Mouse (Mus musculus) heart, embryonic 16.5 days (tissue): ENCODE results near the gene Nudt9. TPM values are rescaled to one million over a fixed set of nuclear protein-coding genes. Genes with fewer than 3 reads are reported as not detected.
"Not testable (repeated sequence)": the region's sequence is repeated elsewhere in the genome, so short reads cannot be mapped to it uniquely, and the experiment has no call there.

ENCODE experiments used
- ATAC-seq: fragments of 200-750 bp; cut with Nextera tagmentation; replicated peaks from 2 replicates; pipeline ENCODE4 v1.8.0; 2017; ENCODE audit warnings: moderate number of reproducible peaks; ENCODE audit not compliant: insufficient read depth, low FRiP score; ENCODE audit errors: extremely low read depth
- H3K27ac ChIP-seq: fragments of 300-500 bp; sonication (generic); 2 replicates; pipeline ENCODE4 v1.5.1; 2014; ENCODE audit warnings: mild to moderate bottlenecking, low read length, control low read depth, moderate library complexity
- H3K27me3 ChIP-seq: fragments of 300-500 bp; sonication (generic); 2 replicates; pipeline ENCODE4 v1.6.1; 2014; ENCODE audit warnings: low read length, mixed read lengths; ENCODE audit not compliant: control insufficient read depth, insufficient read depth
- H3K36me3 ChIP-seq: fragments of 300-500 bp; sonication (generic); 2 replicates; pipeline ENCODE4 v1.6.1; 2014; ENCODE audit not compliant: control insufficient read depth, insufficient read depth
- H3K4me1 ChIP-seq: fragments of 300-500 bp; sonication (generic); 2 replicates; pipeline ENCODE4 v1.6.1; 2014; ENCODE audit warnings: low read length, mixed read lengths; ENCODE audit not compliant: control insufficient read depth, insufficient read depth
- H3K4me2 ChIP-seq: fragments of 300-500 bp; sonication (generic); 2 replicates; pipeline ENCODE4 v1.6.1; 2014; ENCODE audit warnings: low read depth, mild to moderate bottlenecking, control low read depth, low read length
- H3K4me3 ChIP-seq: fragments of 300-500 bp; sonication (generic); 2 replicates; pipeline ENCODE4 v1.5.1; 2014; ENCODE audit warnings: mild to moderate bottlenecking, control low read depth, low read length
- H3K9ac ChIP-seq: fragments of 300-500 bp; sonication (generic); 2 replicates; pipeline ENCODE4 v1.6.1; 2014; ENCODE audit warnings: low read length, control low read depth
- H3K9me3 ChIP-seq: fragments of 300-500 bp; sonication (generic); replicated peaks from 2 replicates; pipeline ENCODE4 v1.6.1; 2016; ENCODE audit warnings: low read length; ENCODE audit not compliant: control insufficient read depth
- WGBS: fragments of 180-500 bp; shearing (Covaris S2); extraction: QIAGEN DNeasy Blood & Tissue Kit; methylation state at CpG from one replicate; pipeline ENCODE4 v1.1.7; 2014; 5-methylcytosine and 5-hydroxymethylcytosine counted together
- polyA plus RNA-seq: library from polyadenylated mRNA; unstranded; fragments of >200 nt; fragmentation: Nextera tagmentation; extraction: Ambion mirVana; gene quantifications from 2 replicates; pipeline ENCODE4 v1.2.1, GENCODE M21; 2015

Gene Nudt9
- polyA plus RNA-seq, 1 experiment from 2014 or later, result 54.0 TPM

GRCm38 (mm10) chr5:104009421-104009820, 36.7 kb upstream of the Nudt9 start:
- Histone ChIP-seq H3K4me1 (no peaks in the 10 kb centered on the region), H3K27me3 (no peaks in the 10 kb centered on the region), H3K27ac (no peak overlapping the region), H3K4me2 (no peak overlapping the region), H3K36me3 (peaks cover 15% of the 10 kb centered on the region), H3K4me3 (no peak overlapping the region), H3K9me3 (no peaks in the 10 kb centered on the region), H3K9ac (no peak overlapping the region)
- WGBS, result 91% methylated on average over 3 of the region's 3 CpGs
- no peak for ATAC-seq

- no peaks in the 10 kb centered on the region for H3K27me3 ChIP-seq
- peaks cover 15% of the 10 kb centered on the region for H3K36me3 ChIP-seq
- H3K27ac ChIP-seq, result no peak overlapping the region
- ATAC-seq, result no peak
- H3K4me1 ChIP-seq, result no peaks in the 10 kb centered on the region
- H3K9me3 ChIP-seq, result no peaks in the 10 kb centered on the region
- 87% methylated on average over 7 of the region's 7 CpGs for WGBS
- H3K4me3 ChIP-seq, result no peak overlapping the region
- H3K4me2 ChIP-seq, result no peak overlapping the region
- no peak overlapping the region for H3K9ac ChIP-seq
Observed at GRCm38 (mm10) chr5:104010261-104010660, 35.8 kb upstream of the Nudt9 start.

DNA sequence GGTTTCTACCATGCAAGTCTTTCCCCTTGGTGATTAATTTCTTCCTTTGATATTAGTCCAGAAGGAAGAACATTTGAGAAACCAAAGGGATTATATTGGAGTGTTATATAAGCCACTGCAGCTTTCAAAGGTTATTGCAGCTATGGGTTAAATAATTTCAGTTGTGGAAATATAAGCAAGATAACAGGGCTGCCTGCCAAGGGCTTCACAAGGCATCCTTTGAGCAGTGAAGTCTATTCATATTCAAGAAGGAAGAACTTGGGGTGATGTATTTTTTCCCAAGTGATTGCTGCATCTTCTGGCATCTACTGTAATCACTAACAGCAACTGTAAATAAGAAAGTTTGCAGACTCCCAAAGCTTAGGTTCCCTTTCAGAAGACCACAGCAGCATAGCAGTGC, 34.7 kb upstream of the Nudt9 start:
- H3K9ac ChIP-seq, result no peak overlapping the region
- no peaks in the 10 kb centered on the region for H3K27me3 ChIP-seq
- no peak overlapping the region for H3K4me2 ChIP-seq
- no peaks in the 10 kb centered on the region for H3K9me3 ChIP-seq
- no peak for ATAC-seq
- H3K4me1 ChIP-seq, result no peaks in the 10 kb centered on the region
- no peak overlapping the region for H3K4me3 ChIP-seq
- no peak overlapping the region for H3K27ac ChIP-seq
- peaks cover 15% of the 10 kb centered on the region for H3K36me3 ChIP-seq

GRCm38 (mm10) chr5:104021597-104022378, 24.3 kb upstream of the Nudt9 start, which contains the start of gene Hsd17b11:
Hsd17b11 (minus strand) TSS chr5:104021919.
- Histone ChIP-seq H3K27ac (peak within 1 kb of the TSS; percentile 87), H3K36me3 (peaks cover 12% of the 10 kb centered on the region), H3K4me3 (peak within 1 kb of the TSS; percentile 71), H3K4me1 (peaks cover 28% of the 10 kb centered on the region), H3K9me3 (no peaks in the 10 kb centered on the region), H3K4me2 (peak within 1 kb of the TSS; percentile 70), H3K9ac (peak within 1 kb of the TSS; percentile 77), H3K27me3 (no peaks in the 10 kb centered on the region)
- ATAC-seq, result peak; percentile 91
- under 1% methylated on average over 31 of the region's 31 CpGs for WGBS

DNA sequence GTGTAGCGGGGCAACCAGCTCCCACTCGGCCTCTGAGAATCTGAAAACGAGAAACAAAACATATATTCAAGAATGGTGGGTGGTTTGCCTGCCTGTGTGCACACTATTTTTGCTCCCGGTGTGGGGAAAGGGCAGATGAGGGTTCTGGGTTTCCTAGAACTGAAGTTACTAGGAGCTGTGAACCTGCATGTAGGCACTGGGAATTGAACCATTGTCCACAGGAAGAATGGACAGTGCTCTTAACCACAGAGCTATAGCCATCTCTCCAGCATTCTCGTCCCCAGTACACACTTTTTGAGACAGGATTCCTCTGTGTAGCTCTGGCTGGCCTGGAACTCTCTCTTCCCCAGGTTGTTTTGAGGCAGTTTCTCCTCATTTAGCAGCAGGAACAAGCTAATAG, 23.5 kb upstream of the Nudt9 start:
- Histone ChIP-seq H3K4me1 (peaks cover 28% of the 10 kb centered on the region), H3K27ac (peak overlapping the region; percentile 87), H3K9ac (peak overlapping the region; percentile 77; the same call in 1 of the 2 replicates), H3K9me3 (no peaks in the 10 kb centered on the region), H3K4me3 (peak overlapping the region; percentile 71), H3K27me3 (no peaks in the 10 kb centered on the region), H3K36me3 (peaks cover 6% of the 10 kb centered on the region; the same call in 1 of the 2 replicates), H3K4me2 (peak overlapping the region; percentile 70)
- ATAC-seq, result no peak
- WGBS, result 49% methylated on average over 5 of the region's 5 CpGs

DNA sequence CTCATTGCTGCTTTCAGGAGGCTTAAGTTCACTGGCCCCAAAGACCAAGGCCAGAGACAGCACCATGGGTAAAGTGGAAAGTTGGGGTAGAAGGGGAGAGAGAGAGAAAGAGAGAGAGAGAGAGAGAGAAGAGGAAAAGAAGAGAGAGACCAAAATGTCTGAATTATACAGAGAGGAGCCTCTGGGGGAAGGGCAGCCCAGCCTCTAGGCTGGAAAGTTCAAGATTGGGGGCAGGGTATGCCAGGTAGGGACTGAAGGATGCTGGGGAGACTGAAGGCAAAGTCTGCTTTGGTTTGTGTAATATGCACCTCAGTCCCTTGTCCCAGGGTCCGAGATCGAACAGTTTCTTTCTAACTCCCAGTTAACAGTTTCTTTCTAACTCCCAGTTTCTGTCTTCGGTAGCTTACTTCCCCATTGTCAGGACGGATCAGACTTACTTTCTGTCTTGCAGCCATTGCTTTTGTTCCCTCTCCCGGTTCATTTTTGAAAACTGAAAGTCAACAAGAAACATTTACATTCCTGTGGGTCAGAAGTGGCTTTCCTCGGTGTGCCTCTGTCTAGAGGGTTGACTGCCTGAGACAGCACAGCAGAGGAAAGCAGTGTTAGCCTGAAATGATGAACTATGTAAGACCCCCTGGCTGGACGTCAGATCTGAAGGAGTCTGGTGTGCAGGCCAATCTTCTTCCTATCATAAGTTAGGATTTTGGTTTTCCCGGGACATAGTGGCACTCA, 22.7 kb upstream of the Nudt9 start:
- Histone ChIP-seq H3K9ac (no peak overlapping the region), H3K36me3 (no peaks in the 10 kb centered on the region), H3K4me2 (no peak overlapping the region), H3K27me3 (no peaks in the 10 kb centered on the region), H3K27ac (no peak overlapping the region), H3K4me1 (peaks cover 28% of the 10 kb centered on the region), H3K4me3 (no peak overlapping the region), H3K9me3 (no peaks in the 10 kb centered on the region)
- 67% methylated on average over 8 of the region's 8 CpGs for WGBS
- no peak for ATAC-seq

DNA sequence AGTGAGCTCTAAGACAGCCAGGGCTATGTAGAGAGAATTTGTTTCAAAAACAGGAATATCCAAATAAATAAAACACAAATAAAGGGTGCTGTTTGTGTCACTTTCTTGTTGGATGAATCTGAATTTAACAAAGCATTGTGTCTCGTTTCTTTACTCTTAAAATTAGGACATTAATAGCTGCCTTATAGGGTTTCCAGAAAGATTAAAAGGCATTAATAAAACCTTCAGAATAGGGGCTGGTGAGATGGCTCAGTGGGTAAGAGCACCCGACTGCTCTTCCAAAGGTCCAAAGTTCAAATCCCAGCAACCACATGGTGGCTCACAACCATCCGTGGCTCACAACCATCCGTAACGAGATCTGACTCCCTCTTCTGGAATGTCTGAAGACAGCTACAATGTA, 21.9 kb upstream of the Nudt9 start:
- not testable (repeated sequence) for H3K9me3 ChIP-seq, H3K36me3 ChIP-seq, H3K27me3 ChIP-seq, ATAC-seq, H3K4me2 ChIP-seq, H3K9ac ChIP-seq, H3K4me3 ChIP-seq, H3K27ac ChIP-seq
- 82% methylated on average over 5 of the region's 5 CpGs for WGBS
- peaks cover 28% of the 10 kb centered on the region for H3K4me1 ChIP-seq

DNA sequence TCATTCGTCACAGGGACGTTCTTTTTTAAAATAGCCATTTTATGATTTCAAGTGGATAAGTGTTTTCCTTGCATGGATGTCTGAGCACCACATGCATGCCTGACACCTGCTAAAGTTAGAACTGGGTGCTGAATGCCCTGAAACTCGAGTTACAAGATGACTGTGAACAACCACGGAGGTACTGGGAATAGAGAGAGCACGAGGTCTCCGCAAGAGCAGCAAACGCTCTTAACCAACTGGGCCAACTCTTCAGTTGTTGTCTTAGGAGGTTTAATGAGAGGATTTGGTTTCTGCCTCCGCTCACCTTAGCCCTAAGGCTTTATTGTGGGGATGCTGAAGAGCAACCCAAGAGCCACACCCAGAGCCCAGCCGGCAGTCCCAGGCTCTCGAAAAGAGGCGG, 21.3 kb upstream of the Nudt9 start:
- Histone ChIP-seq H3K36me3 (no peaks in the 10 kb centered on the region), H3K9me3 (no peaks in the 10 kb centered on the region), H3K4me1 (peaks cover 25% of the 10 kb centered on the region), H3K27ac (no peak overlapping the region), H3K27me3 (no peaks in the 10 kb centered on the region), H3K9ac (no peak overlapping the region), H3K4me3 (no peak overlapping the region), H3K4me2 (peak overlapping the region; percentile 42)
- no peak for ATAC-seq
- WGBS, result 52% methylated on average over 11 of the region's 11 CpGs

DNA sequence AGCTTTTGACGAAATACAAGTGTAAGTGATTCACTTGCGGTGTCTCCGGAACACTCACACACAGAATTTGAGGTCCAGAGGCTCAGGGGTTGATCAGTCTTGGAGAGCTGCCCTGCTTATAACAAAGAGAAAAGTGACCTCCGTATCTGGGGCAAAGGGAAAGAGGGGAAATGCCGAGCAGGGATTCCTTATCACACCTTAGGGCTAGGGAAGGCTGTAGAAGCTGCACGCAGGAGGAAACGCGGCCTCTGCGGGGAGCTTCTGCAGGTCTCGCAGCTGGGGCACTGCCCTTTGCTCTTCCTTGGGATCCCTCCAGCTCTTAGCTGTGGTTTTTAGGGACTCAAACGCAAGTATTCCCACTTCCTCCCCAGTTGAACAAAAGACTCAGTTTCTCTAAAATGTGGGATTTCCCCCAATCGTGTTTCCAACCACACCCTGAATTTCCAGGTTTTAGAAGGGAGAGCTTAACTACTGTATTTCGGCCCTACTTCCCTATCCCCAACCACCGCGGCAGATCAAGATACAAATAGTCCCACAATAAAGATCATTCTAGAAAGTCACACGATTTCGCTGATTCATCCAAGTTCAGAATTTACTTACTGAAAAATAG, 20.8 kb upstream of the Nudt9 start:
- no peaks in the 10 kb centered on the region for H3K36me3 ChIP-seq
- peak overlapping the region; percentile 52 for H3K9ac ChIP-seq
- H3K4me2 ChIP-seq, result peak overlapping the region; percentile 42
- H3K4me3 ChIP-seq, result no peak overlapping the region; the same call in 1 of the 2 replicates
- H3K27ac ChIP-seq, result no peak overlapping the region
- ATAC-seq, result no peak
- no peaks in the 10 kb centered on the region for H3K9me3 ChIP-seq
- no peaks in the 10 kb centered on the region for H3K27me3 ChIP-seq
- H3K4me1 ChIP-seq, result peaks cover 20% of the 10 kb centered on the region
- 41% methylated on average over 17 of the region's 17 CpGs for WGBS
